Mouse (Mus musculus) limb, embryonic 12.5 days (tissue): ENCODE results near the gene Dcaf17. TPM values are rescaled to one million over a fixed set of nuclear protein-coding genes. Genes with fewer than 3 reads are reported as not detected.

Source experiments
- ATAC-seq: fragments of 200-750 bp; cut with Nextera tagmentation; 2 replicates; pipeline ENCODE4 v1.8.0; 2017; ENCODE audit warnings: low read depth, moderate TSS enrichment; ENCODE audit not compliant: insufficient number of reproducible peaks, insufficient read depth, low FRiP score, low TSS enrichment
- H3K27ac ChIP-seq: fragments of 300-500 bp; sonication (generic); 2 replicates; pipeline ENCODE4 v1.5.1; 2016; ENCODE audit warnings: mild to moderate bottlenecking, moderate library complexity
- H3K27me3 ChIP-seq: fragments of 300-500 bp; sonication (generic); 2 replicates; pipeline ENCODE4 v1.6.1; 2016; ENCODE audit warnings: mild to moderate bottlenecking, moderate library complexity
- H3K36me3 ChIP-seq: fragments of 300-500 bp; sonication (generic); 2 replicates; pipeline ENCODE4 v1.6.1; 2016; ENCODE audit warnings: mild to moderate bottlenecking, moderate library complexity
- H3K4me1 ChIP-seq: fragments of 300-500 bp; sonication (generic); replicated peaks from 2 replicates; pipeline ENCODE4 v1.6.1; 2016
- H3K4me2 ChIP-seq: fragments of 300-500 bp; sonication (generic); 2 replicates; pipeline ENCODE4 v1.6.1; 2016; ENCODE audit warnings: mild to moderate bottlenecking, moderate library complexity
- H3K4me3 ChIP-seq: fragments of 300-500 bp; sonication (generic); replicated peaks from 2 replicates; pipeline ENCODE4 v1.5.1; 2016; ENCODE audit warnings: mild to moderate bottlenecking
- H3K9ac ChIP-seq: fragments of 300-500 bp; sonication (generic); replicated peaks from 2 replicates; pipeline ENCODE4 v1.6.1; 2016; ENCODE audit warnings: mild to moderate bottlenecking, moderate library complexity
- H3K9me3 ChIP-seq: fragments of 300-500 bp; sonication (generic); 2 replicates; pipeline ENCODE4 v1.6.1; 2016; ENCODE audit warnings: mild to moderate bottlenecking, moderate library complexity
- WGBS: fragments of 180-500 bp; shearing (Covaris S2); methylation state at CpG from one replicate; pipeline ENCODE4 v1.1.7; 2016; 5-methylcytosine and 5-hydroxymethylcytosine counted together
- polyA plus RNA-seq: library from polyadenylated mRNA; unstranded; fragments of >200 nt; fragmentation: Nextera tagmentation; extraction: Ambion mirVana; gene quantifications from 2 replicates; pipeline ENCODE4 v1.2.1, GENCODE M21; 2016

Gene Dcaf17
- polyA plus RNA-seq, 1 experiment from 2014 or later: 26.2 TPM

GRCm38 (mm10) chr2:71030663-71031062 is 24.5 kb upstream of the Dcaf17 start:
- no peak for ATAC-seq
- no peak overlapping the region for H3K27ac ChIP-seq
- no peak overlapping the region for H3K4me3 ChIP-seq
- H3K4me1 ChIP-seq: peaks cover 45% of the 10 kb centered on the region
- no peaks in the 10 kb centered on the region for H3K36me3 ChIP-seq
- no peak overlapping the region for H3K9ac ChIP-seq
- no peaks in the 10 kb centered on the region for H3K27me3 ChIP-seq
- no peak overlapping the region for H3K4me2 ChIP-seq
- H3K9me3 ChIP-seq: no peaks in the 10 kb centered on the region
- WGBS: 70% methylated on average over 2 of the region's 2 CpGs

- H3K4me3 ChIP-seq: no peak overlapping the region
- peak overlapping the region; percentile 69 for H3K27ac ChIP-seq
- H3K36me3 ChIP-seq: no peaks in the 10 kb centered on the region
- no peak overlapping the region; the same call in 1 of the 2 replicates for H3K9ac ChIP-seq
- WGBS: 75% methylated on average over 18 of the region's 18 CpGs
- no peaks in the 10 kb centered on the region for H3K9me3 ChIP-seq
- H3K4me1 ChIP-seq: peaks cover 31% of the 10 kb centered on the region
- H3K27me3 ChIP-seq: no peaks in the 10 kb centered on the region
- no peak for ATAC-seq
- no peak overlapping the region for H3K4me2 ChIP-seq
Measured at GRCm38 (mm10) chr2:71031973-71032794, 22.9 kb upstream of the Dcaf17 start.

DNA sequence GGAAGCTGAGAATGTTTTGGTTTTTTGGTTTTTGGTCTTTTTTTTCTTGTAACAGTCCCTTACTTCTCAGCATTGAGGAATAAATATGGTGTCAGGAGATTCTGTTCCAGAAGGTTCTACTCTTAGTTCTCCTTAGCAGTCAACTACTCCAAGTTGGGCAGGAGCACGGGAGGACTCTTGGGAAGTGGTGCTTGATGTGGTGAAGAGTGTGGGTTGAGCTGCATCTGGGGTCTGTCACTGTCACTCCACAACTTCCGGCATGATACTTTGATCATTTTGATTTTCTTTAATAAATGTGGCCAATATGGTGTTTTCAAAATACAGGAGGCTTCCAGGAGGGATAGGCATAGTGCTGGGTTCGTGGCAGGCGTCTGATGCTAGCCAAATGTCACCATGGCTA is 22.1 kb upstream of the Dcaf17 start:
- Histone ChIP-seq H3K9ac (no peak overlapping the region), H3K4me2 (no peak overlapping the region; the same call in 1 of the 2 replicates), H3K4me3 (no peak overlapping the region), H3K27ac (peak overlapping the region; percentile 69), H3K4me1 (peaks cover 31% of the 10 kb centered on the region), H3K27me3 (no peaks in the 10 kb centered on the region), H3K36me3 (no peaks in the 10 kb centered on the region), H3K9me3 (no peaks in the 10 kb centered on the region)
- WGBS: 82% methylated on average over 4 of the region's 4 CpGs
- ATAC-seq: no peak

- WGBS: 76% methylated on average over 8 of the region's 8 CpGs
Measured at GRCm38 (mm10) chr2:71033987-71034386, 21.1 kb upstream of the Dcaf17 start.

DNA sequence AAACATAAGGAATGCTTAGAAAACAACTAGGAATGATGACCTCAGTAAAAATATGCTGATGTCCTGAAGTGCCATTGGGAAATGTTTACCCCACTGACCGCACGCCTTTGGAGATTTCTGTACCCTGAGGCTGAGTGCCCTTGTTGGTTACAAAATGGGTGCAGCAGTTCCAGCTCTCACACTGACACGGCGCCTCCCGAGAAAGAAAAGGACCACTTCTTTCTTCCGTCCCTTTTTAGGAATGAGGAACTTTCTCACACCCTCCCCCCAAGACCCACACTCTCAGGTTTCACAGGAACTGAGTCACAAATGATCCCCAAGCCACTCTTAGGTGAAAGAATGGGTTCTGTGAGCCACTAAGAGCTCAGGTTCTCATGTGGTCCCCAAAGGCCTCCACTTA is 17.7 kb upstream of the Dcaf17 start:
- peaks cover 17% of the 10 kb centered on the region for H3K4me1 ChIP-seq
- no peak overlapping the region for H3K27ac ChIP-seq
- H3K4me3 ChIP-seq: no peak overlapping the region
- no peak overlapping the region for H3K4me2 ChIP-seq
- H3K36me3 ChIP-seq: no peaks in the 10 kb centered on the region
- 87% methylated on average over 6 of the region's 6 CpGs for WGBS
- H3K9ac ChIP-seq: no peak overlapping the region
- no peaks in the 10 kb centered on the region for H3K27me3 ChIP-seq
- H3K9me3 ChIP-seq: no peaks in the 10 kb centered on the region
- ATAC-seq: no peak

More at GRCm38 (mm10) chr2:71033987-71034386, 21.1 kb upstream of the Dcaf17 start:
- no peak overlapping the region for H3K4me3 ChIP-seq
- ATAC-seq: no peak
- H3K9me3 ChIP-seq: no peaks in the 10 kb centered on the region
- peaks cover 31% of the 10 kb centered on the region for H3K4me1 ChIP-seq
- H3K27ac ChIP-seq: no peak overlapping the region
- H3K36me3 ChIP-seq: no peaks in the 10 kb centered on the region
- no peaks in the 10 kb centered on the region for H3K27me3 ChIP-seq
- H3K4me2 ChIP-seq: no peak overlapping the region
- no peak overlapping the region for H3K9ac ChIP-seq

- ATAC-seq: no peak
- H3K9ac ChIP-seq: no peak overlapping the region
- H3K36me3 ChIP-seq: no peaks in the 10 kb centered on the region
- no peaks in the 10 kb centered on the region for H3K4me1 ChIP-seq
- H3K4me3 ChIP-seq: no peak overlapping the region
- no peaks in the 10 kb centered on the region for H3K9me3 ChIP-seq
- H3K4me2 ChIP-seq: peak overlapping the region; percentile 13; the same call in 1 of the 2 replicates
- H3K27me3 ChIP-seq: no peaks in the 10 kb centered on the region
- H3K27ac ChIP-seq: no peak overlapping the region
- WGBS: 43% methylated on average over 11 of the region's 11 CpGs
Measured at GRCm38 (mm10) chr2:71039522-71040121, 15.5 kb upstream of the Dcaf17 start.

GRCm38 (mm10) chr2:71046151-71046550 is 9.0 kb upstream of the Dcaf17 start:
- Histone ChIP-seq H3K4me1 (no peaks in the 10 kb centered on the region), H3K27ac (no peak overlapping the region), H3K9ac (no peak overlapping the region), H3K36me3 (no peaks in the 10 kb centered on the region; the same call in 1 of the 2 replicates), H3K9me3 (no peaks in the 10 kb centered on the region), H3K4me2 (no peak overlapping the region), H3K27me3 (no peaks in the 10 kb centered on the region), H3K4me3 (no peak overlapping the region)
- WGBS: 71% methylated on average over 6 of the region's 6 CpGs
- no peak for ATAC-seq

GRCm38 (mm10) chr2:71046751-71047320 is 8.3 kb upstream of the Dcaf17 start:
- Histone ChIP-seq H3K27me3 (no peaks in the 10 kb centered on the region), H3K9me3 (no peaks in the 10 kb centered on the region), H3K36me3 (no peaks in the 10 kb centered on the region; the same call in 1 of the 2 replicates), H3K27ac (no peak overlapping the region), H3K4me1 (no peaks in the 10 kb centered on the region), H3K9ac (no peak overlapping the region), H3K4me3 (no peak overlapping the region), H3K4me2 (no peak overlapping the region)
- WGBS: 63% methylated on average over 6 of the region's 6 CpGs
- ATAC-seq: no peak

DNA sequence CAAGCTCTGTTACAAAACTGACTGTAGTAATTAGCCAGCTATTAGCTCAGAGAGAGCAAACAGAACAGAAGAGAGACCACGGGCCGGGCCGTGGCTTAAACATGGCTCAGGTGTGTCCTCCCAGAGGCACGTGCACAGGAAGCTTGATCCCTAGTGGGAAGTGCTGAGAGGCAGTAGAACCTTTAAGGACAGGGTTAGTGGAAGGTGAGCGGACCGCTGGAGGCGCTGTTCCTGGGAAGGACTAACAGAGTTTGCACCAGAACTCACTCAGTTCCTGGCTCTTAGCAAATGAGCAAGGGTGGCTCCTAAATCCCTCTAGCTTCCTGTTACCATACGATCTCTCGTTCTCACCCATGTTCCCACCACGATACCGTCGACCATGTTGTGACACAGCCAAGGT is 6.2 kb upstream of the Dcaf17 start:
- H3K4me2 ChIP-seq: no peak overlapping the region
- WGBS: 71% methylated on average over 12 of the region's 12 CpGs
- ATAC-seq: no peak
- no peak overlapping the region for H3K27ac ChIP-seq
- no peaks in the 10 kb centered on the region; the same call in 1 of the 2 replicates for H3K36me3 ChIP-seq
- H3K9me3 ChIP-seq: no peaks in the 10 kb centered on the region
- H3K9ac ChIP-seq: no peak overlapping the region
- H3K27me3 ChIP-seq: no peaks in the 10 kb centered on the region
- peaks cover 3% of the 10 kb centered on the region; the same call in 1 of the 2 replicates for H3K4me1 ChIP-seq
- H3K4me3 ChIP-seq: no peak overlapping the region

DNA sequence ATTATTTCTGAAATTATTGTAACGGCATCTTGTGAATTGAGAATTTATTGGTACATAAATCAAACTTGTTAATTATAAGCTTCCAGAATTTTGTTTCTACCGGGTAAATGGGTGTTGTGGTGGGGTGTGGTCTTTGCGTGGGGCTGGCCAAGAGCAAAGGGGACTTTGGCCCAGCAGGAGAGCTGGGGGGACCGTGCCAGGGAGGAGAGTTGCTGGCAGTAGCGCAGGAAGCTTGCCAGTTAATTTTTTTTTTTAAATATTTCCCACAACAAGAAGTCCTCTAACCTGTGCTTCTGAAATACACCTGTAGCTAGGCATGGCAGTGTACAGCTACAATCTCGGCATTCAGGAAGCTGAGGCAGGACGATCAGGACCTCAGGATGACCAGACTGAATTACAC is 4.6 kb upstream of the Dcaf17 start:
- Histone ChIP-seq H3K27ac (no peak overlapping the region), H3K9me3 (no peaks in the 10 kb centered on the region), H3K4me2 (no peak overlapping the region), H3K4me1 (peaks cover 12% of the 10 kb centered on the region; the same call in 1 of the 2 replicates), H3K27me3 (no peaks in the 10 kb centered on the region), H3K9ac (no peak overlapping the region), H3K4me3 (no peak overlapping the region), H3K36me3 (no peaks in the 10 kb centered on the region; the same call in 1 of the 2 replicates)
- WGBS: 85% methylated on average over 7 of the region's 7 CpGs
- no peak for ATAC-seq

DNA sequence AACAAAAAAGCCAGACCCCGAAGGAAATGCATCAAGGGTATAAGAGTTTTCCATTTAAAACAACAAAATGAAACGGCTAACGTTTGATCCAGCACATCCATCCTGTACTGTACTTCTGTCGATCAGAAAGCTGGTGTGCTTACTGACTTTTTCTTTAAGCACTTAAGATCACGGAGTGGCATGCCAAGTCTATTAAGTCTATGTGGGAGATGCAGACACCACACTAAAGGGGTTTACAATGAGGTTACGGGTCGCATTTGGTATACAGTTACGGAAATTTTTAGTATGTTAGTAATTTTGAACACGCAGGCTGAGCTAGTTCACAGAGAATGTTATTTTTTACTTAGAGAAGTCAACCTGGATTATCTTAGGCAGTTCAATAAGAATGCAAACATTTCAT is 412 bp upstream of the Dcaf17 start:
- Histone ChIP-seq H3K4me3 (peak overlapping the region; percentile 78), H3K27ac (0 out of 2 replicates have a peak overlapping the region, but pooled peaks have one; percentile 71), H3K4me2 (peak overlapping the region; percentile 70), H3K9me3 (no peaks in the 10 kb centered on the region), H3K4me1 (peaks cover 12% of the 10 kb centered on the region; the same call in 1 of the 2 replicates), H3K36me3 (peaks cover 10% of the 10 kb centered on the region; the same call in 1 of the 2 replicates), H3K9ac (peak overlapping the region; percentile 86), H3K27me3 (no peaks in the 10 kb centered on the region)
- ATAC-seq: no peak
- 46% methylated on average over 9 of the region's 9 CpGs for WGBS
